Mouse (Mus musculus) midbrain, embryonic 14.5 days (tissue): ENCODE data around the gene Cdh3. TPM values are rescaled to one million over a fixed set of nuclear protein-coding genes. Genes with fewer than 3 reads are reported as not detected.

ENCODE experiments used
- ATAC-seq: fragments of 200-750 bp; cut with Nextera tagmentation; 2 replicates; pipeline ENCODE4 v1.8.0; 2017; ENCODE audit warnings: moderate number of reproducible peaks, moderate library complexity; ENCODE audit not compliant: low FRiP score, low TSS enrichment
- DNase-seq: peaks from one replicate; pipeline ENCODE4 v3.0.0-alpha.2; 2015
- H3K27ac ChIP-seq: fragments of 300-500 bp; sonication (generic); replicated peaks from 2 replicates; pipeline ENCODE4 v1.5.1; 2014; ENCODE audit warnings: mild to moderate bottlenecking, low read depth, low read length, moderate library complexity
- H3K27me3 ChIP-seq: fragments of 300-500 bp; sonication (generic); 2 replicates; pipeline ENCODE4 v1.6.1; 2014; ENCODE audit warnings: low read length, control low read depth, mixed read lengths; ENCODE audit not compliant: control insufficient read depth, insufficient read depth
- H3K36me3 ChIP-seq: fragments of 300-500 bp; sonication (generic); 2 replicates; pipeline ENCODE4 v1.6.1; 2014; ENCODE audit warnings: low read length, control low read depth; ENCODE audit not compliant: control insufficient read depth, insufficient read depth
- H3K4me1 ChIP-seq: fragments of 300-500 bp; sonication (generic); 2 replicates; pipeline ENCODE4 v1.6.1; 2014; ENCODE audit warnings: mild to moderate bottlenecking, antibody characterized with exemption, low read length, control low read depth; ENCODE audit not compliant: control insufficient read depth, insufficient read depth
- H3K4me2 ChIP-seq: fragments of 300-500 bp; sonication (generic); 2 replicates; pipeline ENCODE4 v1.6.1; 2014; ENCODE audit warnings: mild to moderate bottlenecking, low read length, moderate library complexity
- H3K4me3 ChIP-seq: fragments of 300-500 bp; sonication (generic); replicated peaks from 2 replicates; pipeline ENCODE4 v1.5.1; 2014; ENCODE audit warnings: low read depth, low read length
- H3K9ac ChIP-seq: fragments of 300-500 bp; sonication (generic); replicated peaks from 2 replicates; pipeline ENCODE4 v1.6.1; 2014; ENCODE audit warnings: mild to moderate bottlenecking, low read length, moderate library complexity
- H3K9me3 ChIP-seq: fragments of 300-500 bp; sonication (generic); 2 replicates; pipeline ENCODE4 v1.6.1; 2016; ENCODE audit warnings: low read length, control low read depth, mixed read lengths; ENCODE audit not compliant: control insufficient read depth
- WGBS: fragments of 180-500 bp; shearing (Covaris S2); extraction: QIAGEN DNeasy Blood & Tissue Kit; methylation state at CpG from one replicate; pipeline ENCODE4 v1.1.7; 2014; 5-methylcytosine and 5-hydroxymethylcytosine counted together
- polyA plus RNA-seq: library from polyadenylated mRNA; unstranded; fragments of >200 nt; fragmentation: Nextera tagmentation; extraction: Ambion mirVana; gene quantifications from 2 replicates; pipeline ENCODE4 v1.2.1, GENCODE M21; 2014

Cdh3 gene
- polyA plus RNA-seq, 1 experiment from 2014 or later: 0.22 TPM

DNA sequence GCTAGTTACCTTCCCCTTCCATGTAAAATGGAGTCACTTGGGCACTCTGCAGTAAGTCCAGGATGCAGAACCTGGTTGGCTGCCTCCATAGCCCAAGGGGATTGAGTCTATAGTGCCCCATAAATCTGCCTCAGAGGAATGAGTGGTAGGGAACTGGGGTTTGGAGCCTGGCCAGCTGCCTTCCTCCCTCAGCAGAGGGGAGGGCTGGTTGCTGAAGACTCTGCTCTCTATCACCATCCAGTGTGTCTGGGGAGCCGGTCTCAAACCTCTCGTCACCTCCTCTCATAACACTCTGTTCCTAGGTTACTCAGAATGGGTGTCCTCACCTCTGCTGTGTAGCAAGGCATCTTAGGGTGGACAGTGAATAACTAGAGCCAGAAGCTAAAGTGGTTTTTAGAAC lies 5.9 kb downstream of the Cdh3 start:
- H3K4me3 ChIP-seq: no peak overlapping the region
- H3K9ac ChIP-seq: no peak overlapping the region
- 88% methylated on average over 2 of the region's 2 CpGs for WGBS
- ATAC-seq (no peak), DNase-seq (no peak)
- peaks cover 11% of the 10 kb centered on the region for H3K27me3 ChIP-seq
- H3K27ac ChIP-seq: no peak overlapping the region
- peaks cover 3% of the 10 kb centered on the region; the same call in 1 of the 2 replicates for H3K4me1 ChIP-seq
- no peaks in the 10 kb centered on the region for H3K36me3 ChIP-seq
- no peaks in the 10 kb centered on the region for H3K9me3 ChIP-seq
- H3K4me2 ChIP-seq: no peak overlapping the region

- DNase-seq (no peak), ATAC-seq (no peak)
- H3K9ac ChIP-seq: no peak overlapping the region
- no peak overlapping the region for H3K4me3 ChIP-seq
- H3K36me3 ChIP-seq: no peaks in the 10 kb centered on the region
- no peak overlapping the region for H3K27ac ChIP-seq
- no peaks in the 10 kb centered on the region for H3K9me3 ChIP-seq
- 57% methylated on average over 3 of the region's 3 CpGs for WGBS
- H3K4me1 ChIP-seq: no peaks in the 10 kb centered on the region
- no peaks in the 10 kb centered on the region for H3K27me3 ChIP-seq
- no peak overlapping the region for H3K4me2 ChIP-seq
Observed at GRCm38 (mm10) chr8:106518763-106519162, 8.1 kb downstream of the Cdh3 start.

DNA sequence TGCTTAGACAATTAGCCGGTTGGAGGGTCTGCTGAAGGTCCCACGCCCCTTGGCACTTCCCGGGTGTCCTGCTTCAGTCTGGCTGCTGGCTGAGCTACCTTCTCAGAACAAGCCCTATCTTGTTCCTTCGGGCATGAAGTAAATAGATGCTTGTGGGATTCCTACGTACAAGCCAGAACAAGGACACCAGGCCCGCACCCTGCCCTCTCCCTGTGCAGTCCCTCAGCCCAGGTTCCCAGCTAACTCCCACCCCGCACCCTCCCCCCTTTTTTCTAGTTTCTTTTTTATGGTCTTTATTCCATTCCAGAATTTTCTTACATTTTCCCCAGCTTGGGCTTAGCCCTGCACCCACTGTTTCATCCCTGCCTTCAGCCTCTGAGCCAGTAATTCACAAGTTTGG lies 9.9 kb downstream of the Cdh3 start:
- H3K27ac ChIP-seq: no peak overlapping the region
- no peak overlapping the region for H3K4me2 ChIP-seq
- DNase-seq (no peak), ATAC-seq (no peak)
- H3K4me3 ChIP-seq: no peak overlapping the region
- no peak overlapping the region for H3K9ac ChIP-seq
- H3K9me3 ChIP-seq: no peaks in the 10 kb centered on the region
- H3K36me3 ChIP-seq: no peaks in the 10 kb centered on the region
- 88% methylated on average over 7 of the region's 7 CpGs for WGBS
- H3K4me1 ChIP-seq: no peaks in the 10 kb centered on the region
- H3K27me3 ChIP-seq: no peaks in the 10 kb centered on the region

GRCm38 (mm10) chr8:106521845-106522244 lies 11.2 kb downstream of the Cdh3 start:
- Histone ChIP-seq H3K4me1 (no peaks in the 10 kb centered on the region), H3K36me3 (no peaks in the 10 kb centered on the region), H3K27ac (no peak overlapping the region), H3K27me3 (no peaks in the 10 kb centered on the region), H3K9ac (no peak overlapping the region), H3K4me2 (no peak overlapping the region), H3K4me3 (no peak overlapping the region), H3K9me3 (no peaks in the 10 kb centered on the region)
- ATAC-seq: no peak
- DNase-seq: no peak
- WGBS: 82% methylated on average over 9 of the region's 9 CpGs

DNA sequence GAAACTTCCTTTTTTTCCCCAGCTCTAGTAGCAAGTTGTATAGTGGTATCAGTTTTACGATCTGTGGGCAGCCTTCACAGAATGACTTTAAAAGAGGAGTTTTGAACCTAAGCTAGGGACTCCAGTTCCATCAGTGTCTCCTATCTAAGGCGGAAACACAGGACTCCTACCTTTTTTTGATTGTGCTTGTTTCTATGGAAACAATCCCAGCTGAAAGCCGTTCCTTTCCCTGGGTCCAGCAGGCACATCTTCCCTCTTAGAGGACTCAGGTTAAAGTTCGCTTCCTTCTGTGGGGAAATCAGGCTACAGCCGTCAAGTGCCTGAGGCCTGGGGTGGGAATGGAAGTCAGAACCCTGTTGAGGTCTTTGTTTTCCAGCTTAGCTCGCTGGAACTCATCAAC lies 16.0 kb downstream of the Cdh3 start:
- DNase-seq: no peak
- Histone ChIP-seq H3K9ac (no peak overlapping the region), H3K27ac (no peak overlapping the region), H3K4me1 (no peaks in the 10 kb centered on the region), H3K36me3 (no peaks in the 10 kb centered on the region), H3K27me3 (no peaks in the 10 kb centered on the region), H3K4me3 (no peak overlapping the region), H3K4me2 (no peak overlapping the region), H3K9me3 (no peaks in the 10 kb centered on the region)
- 63% methylated on average over 6 of the region's 6 CpGs for WGBS
- ATAC-seq: no peak

DNA sequence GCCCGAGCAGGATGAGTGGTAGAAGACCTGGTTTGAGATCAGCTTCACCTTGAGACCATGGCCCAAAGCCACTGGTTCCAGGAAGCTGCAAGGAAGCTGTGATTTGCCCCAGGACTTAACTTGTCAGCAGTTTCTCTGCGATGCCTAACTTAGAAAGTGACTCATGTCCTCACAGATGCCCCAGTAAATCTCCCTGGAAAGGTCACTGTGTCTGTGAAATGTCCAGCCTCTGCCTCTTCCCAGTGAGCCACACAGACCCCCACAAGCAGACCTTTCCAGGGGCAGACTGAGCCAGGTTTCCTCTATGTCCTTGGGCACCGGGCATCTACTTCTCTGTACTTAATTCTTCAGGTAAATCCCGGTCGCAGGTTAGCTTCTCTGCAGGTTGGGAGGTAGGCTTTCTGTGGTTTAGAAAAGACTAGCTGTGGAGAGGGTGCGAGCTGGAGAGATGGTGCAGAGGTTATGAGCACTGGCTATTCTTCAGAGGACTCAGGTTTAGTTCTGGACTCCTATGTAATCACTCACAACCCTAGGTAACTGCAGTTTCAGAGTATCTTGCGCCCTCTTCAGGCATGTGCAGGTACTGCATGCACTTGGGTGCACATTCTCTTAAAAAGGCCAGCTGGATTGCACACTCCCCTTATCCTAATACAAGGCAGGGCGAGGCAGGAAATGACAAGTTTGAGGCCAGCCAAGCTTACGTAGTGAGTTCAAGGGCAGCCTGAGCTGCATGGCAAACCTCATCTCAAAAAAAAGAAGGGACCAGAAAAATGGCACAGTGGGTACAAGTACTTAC lies 16.7 kb downstream of the Cdh3 start:
- H3K9me3 ChIP-seq: no peaks in the 10 kb centered on the region
- H3K36me3 ChIP-seq: no peaks in the 10 kb centered on the region
- H3K27me3 ChIP-seq: no peaks in the 10 kb centered on the region
- no peak overlapping the region for H3K27ac ChIP-seq
- H3K4me2 ChIP-seq: no peak overlapping the region
- no peaks in the 10 kb centered on the region for H3K4me1 ChIP-seq
- no peak for ATAC-seq
- H3K4me3 ChIP-seq: no peak overlapping the region
- no peak overlapping the region for H3K9ac ChIP-seq
- WGBS: 90% methylated on average over 9 of the region's 9 CpGs
- no peak for DNase-seq

DNA sequence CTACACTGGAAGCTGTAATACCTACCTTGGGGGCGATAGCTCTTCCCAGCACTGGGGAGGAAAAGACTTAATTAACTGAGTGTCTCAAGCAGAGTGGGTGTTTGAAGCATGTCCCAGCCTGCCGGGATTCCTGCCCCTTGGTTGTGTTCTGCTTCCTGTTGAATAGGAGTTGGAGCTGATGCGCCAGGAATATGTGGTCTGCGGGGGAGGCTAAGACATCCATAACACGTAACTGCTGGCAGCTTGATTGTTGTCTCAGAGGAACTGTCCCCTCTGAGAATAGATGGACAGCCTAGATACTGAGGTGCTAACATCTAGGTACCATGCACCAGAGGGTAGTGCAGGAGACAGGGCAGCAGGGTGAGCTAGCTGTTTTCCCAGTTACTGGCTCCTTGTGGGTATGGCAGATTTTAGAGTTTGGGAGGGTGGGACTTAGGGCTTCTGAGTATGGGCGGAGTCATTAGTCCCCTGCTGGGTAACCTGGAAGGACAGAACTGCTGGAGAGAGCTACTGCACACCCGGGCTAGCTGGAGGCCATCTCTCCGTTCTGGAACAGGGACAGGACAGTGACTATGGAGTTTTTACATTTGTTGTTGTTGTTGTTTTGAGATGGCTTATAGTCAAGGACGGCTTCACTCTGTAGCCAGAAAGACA lies 18.0 kb downstream of the Cdh3 start:
- ATAC-seq: no peak
- Histone ChIP-seq H3K4me3 (no peak overlapping the region), H3K27ac (no peak overlapping the region), H3K36me3 (no peaks in the 10 kb centered on the region), H3K4me1 (no peaks in the 10 kb centered on the region), H3K27me3 (no peaks in the 10 kb centered on the region), H3K9ac (no peak overlapping the region), H3K9me3 (no peaks in the 10 kb centered on the region), H3K4me2 (no peak overlapping the region)
- WGBS: 91% methylated on average over 9 of the region's 9 CpGs
- DNase-seq: no peak

DNA sequence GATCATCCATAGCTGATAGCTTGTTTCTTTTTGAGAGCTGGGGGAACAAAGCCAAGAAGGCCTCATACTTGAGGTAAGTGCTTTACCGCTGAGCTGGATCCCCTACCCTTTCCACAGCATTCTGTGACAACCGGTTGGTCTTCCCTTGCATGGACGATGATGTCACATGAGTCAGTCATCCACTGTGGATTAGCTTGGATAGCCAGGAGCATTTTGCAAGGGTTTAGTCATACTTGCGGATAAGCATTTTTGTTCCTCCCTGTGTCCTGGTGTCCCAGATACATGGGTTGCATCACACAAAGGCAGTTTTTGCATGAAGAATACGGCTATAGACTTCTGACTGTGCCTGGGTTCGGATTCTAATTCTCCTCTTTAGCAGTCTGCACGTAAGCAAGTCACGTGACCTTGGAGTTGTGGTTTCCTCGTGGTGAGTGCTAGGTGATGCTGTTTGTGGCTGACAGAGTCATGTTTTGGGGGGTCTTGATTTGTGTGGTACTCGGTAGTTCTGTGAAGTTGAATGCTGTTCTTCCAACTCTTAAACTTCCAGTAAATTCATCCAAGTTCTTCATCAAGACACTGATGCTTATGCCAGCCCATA lies 19.3 kb downstream of the Cdh3 start:
- H3K27ac ChIP-seq: no peak overlapping the region
- 95% methylated on average over 10 of the region's 10 CpGs for WGBS
- H3K36me3 ChIP-seq: no peaks in the 10 kb centered on the region
- no peak overlapping the region for H3K4me2 ChIP-seq
- ATAC-seq (no peak), DNase-seq (no peak)
- H3K9ac ChIP-seq: no peak overlapping the region
- no peak overlapping the region for H3K4me3 ChIP-seq
- H3K27me3 ChIP-seq: no peaks in the 10 kb centered on the region
- no peaks in the 10 kb centered on the region for H3K9me3 ChIP-seq
- no peaks in the 10 kb centered on the region for H3K4me1 ChIP-seq

DNA sequence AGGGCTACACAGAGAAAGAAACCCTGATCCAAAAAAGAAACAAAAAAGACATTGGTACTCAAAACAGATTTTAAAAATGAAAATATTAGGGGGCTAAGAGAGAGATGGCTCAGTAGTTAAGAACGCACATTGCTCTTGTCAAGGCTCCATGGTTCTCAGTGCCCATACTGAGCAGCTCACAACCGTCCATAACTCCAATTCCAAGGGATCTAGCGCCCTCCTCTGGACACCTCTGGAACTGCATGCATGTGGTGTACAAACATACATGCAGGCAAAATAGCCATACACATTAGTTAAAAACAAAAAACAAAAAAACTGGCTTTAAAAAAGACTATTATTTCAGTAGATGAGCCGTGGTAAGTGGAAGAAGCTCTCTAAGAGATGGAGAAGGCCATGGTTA lies 19.9 kb downstream of the Cdh3 start:
- ATAC-seq (no peak), DNase-seq (no peak)
- no peak overlapping the region for H3K4me3 ChIP-seq
- no peaks in the 10 kb centered on the region for H3K9me3 ChIP-seq
- no peak overlapping the region for H3K27ac ChIP-seq
- no peak overlapping the region for H3K9ac ChIP-seq
- WGBS: 70% methylated on average over 4 of the region's 4 CpGs
- H3K4me2 ChIP-seq: no peak overlapping the region
- no peaks in the 10 kb centered on the region for H3K36me3 ChIP-seq
- no peaks in the 10 kb centered on the region for H3K4me1 ChIP-seq
- no peaks in the 10 kb centered on the region for H3K27me3 ChIP-seq
